Mouse (Mus musculus): ENCODE measurements around the gene Fam49a.

DNA sequence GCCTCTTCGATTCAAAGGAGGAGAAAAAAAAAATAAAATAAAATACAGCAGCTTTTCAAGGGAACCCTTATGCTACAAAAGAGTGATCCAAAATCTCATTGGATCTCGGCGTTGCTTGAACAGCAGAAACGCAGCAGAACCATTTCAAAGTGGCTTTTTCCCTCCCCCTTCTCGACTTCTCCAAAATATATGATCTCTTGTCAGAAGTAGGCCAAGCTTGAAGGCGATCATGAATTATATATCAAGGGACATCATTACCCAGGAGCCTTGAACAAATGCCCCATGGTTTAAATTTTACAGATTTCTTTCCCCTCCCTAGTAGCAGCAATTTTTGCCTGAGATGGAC lies 25.8 kb downstream of the Fam49a start:
- no peak for TF ChIP-seq MAX (IDR thresholded peaks at IDR 0.05)
- TF ChIP-seq CEBPB (IDR thresholded peaks at IDR 0.05; ENCODE audit: low read depth) = no peak
- TF ChIP-seq CTCF (IDR thresholded peaks at IDR 0.05; ENCODE audit: control insufficient read depth, insufficient read depth, insufficient read length) = no peak
- no peak for TF ChIP-seq MYOD1 (IDR thresholded peaks at IDR 0.05; ENCODE audit: control insufficient read depth, insufficient read length, low read depth)
- no peak for TF ChIP-seq USF1 (IDR thresholded peaks at IDR 0.05; ENCODE audit: low read depth)
- no peak for TF ChIP-seq FOSL1 (IDR thresholded peaks at IDR 0.05; ENCODE audit: insufficient read depth, low read length, poor library complexity, severe bottlenecking)
- TF ChIP-seq MYOG (IDR thresholded peaks at IDR 0.05; ENCODE audit: control insufficient read depth, extremely low read depth, insufficient read length) = no peak

Measured in C2C12 (cell line).